Comparison of ENCODE assay signal across 21 mouse cellular contexts in genomic region chr12:29243087-29243486, GRCm38 (mm10).
DNase-seq lines count a peak whose midpoint lies in the region; ATAC-seq lines count a peak whose summit lies in the region.
"Had no signal": no experiment of that assay in that cellular context is flagged by ENCODE, and none has a peak within 500 bp of the region (broad histone marks: within the 10 kb centered on the region; RNA-seq: fewer than 3 reads in every experiment).

No protein-coding gene starts in this region.

- DNase-seq in embryonic facial prominence, embryonic 14.5 days (ENCODE audit: low spot score): peak; percentile 56
- DNase-seq in embryonic facial prominence, embryonic 10.5 days (ENCODE audit: low spot score): no peak
- peak; percentile 42 for DNase-seq in neural tube, embryonic 11.5 days (ENCODE audit: low spot score)
- DNase-seq in neural tube, embryonic 10.5 days (ENCODE audit: extremely low spot score, low spot score): no peak
- DNase-seq in kidney, postnatal 4 days: no peak
- DNase-seq in urinary bladder, postnatal 36 days (ENCODE audit: low spot score in 2 of 2): no peak
- DNase-seq: adrenal gland, adult 8-10 months; adrenal gland, postnatal 25 days; cerebellum, adult 18-20 months; cerebellum, adult 9-10 months; cerebellum, postnatal 14 days; forebrain, postnatal 0 days; gastrocnemius, adult 2 months; gastrocnemius, postnatal 14 days; heart, adult 11 months had no signal

- ATAC-seq in embryonic facial prominence, embryonic 14.5 days (ENCODE audit: low read depth): peak; percentile 73
- ATAC-seq in neural tube, embryonic 11.5 days (ENCODE audit: insufficient read depth, low FRiP score, low TSS enrichment): no peak
- ATAC-seq in neural tube, embryonic 14.5 days (ENCODE audit: low read depth): no peak
- ATAC-seq: activated CD4-positive, CD25-positive, alpha-beta regulatory T cell, adult 4 months; forebrain, embryonic 14.5 days; forebrain, postnatal 0 days had no signal

- H3K4me2 ChIP-seq in embryonic facial prominence, embryonic 14.5 days (ENCODE audit: low read depth, low read length): no peak overlapping the region
- H3K4me2 ChIP-seq in neural tube, embryonic 11.5 days (ENCODE audit: low read depth): no peak overlapping the region
- no peak overlapping the region for H3K4me2 ChIP-seq in neural tube, embryonic 14.5 days (ENCODE audit: low read depth, low read length)
- H3K4me2 ChIP-seq: embryonic facial prominence, embryonic 13.5 days; heart, embryonic 11.5 days; hindbrain, embryonic 14.5 days had no signal

- no peaks in the 10 kb centered on the region for H3K36me3 ChIP-seq in embryonic facial prominence, embryonic 14.5 days (ENCODE audit: control insufficient read depth, insufficient read depth, low read length)
- no peaks in the 10 kb centered on the region for H3K36me3 ChIP-seq in embryonic facial prominence, embryonic 10.5 days (replicated peaks)
- H3K36me3 ChIP-seq in neural tube, embryonic 11.5 days (ENCODE audit: control insufficient read depth, insufficient read depth, low read length): no peaks in the 10 kb centered on the region
- no peaks in the 10 kb centered on the region for H3K36me3 ChIP-seq in neural tube, embryonic 14.5 days (ENCODE audit: control insufficient read depth, insufficient read depth, low read length)
- H3K36me3 ChIP-seq: embryonic facial prominence, embryonic 13.5 days had no signal

- H3K27ac ChIP-seq in embryonic facial prominence, embryonic 14.5 days (replicated peaks; ENCODE audit: low read depth, low read length): no peak overlapping the region
- no peak overlapping the region for H3K27ac ChIP-seq in embryonic facial prominence, embryonic 10.5 days (replicated peaks)
- H3K27ac ChIP-seq in neural tube, embryonic 11.5 days (ENCODE audit: low read depth, low read length): no peak overlapping the region
- H3K27ac ChIP-seq in neural tube, embryonic 14.5 days (ENCODE audit: low read depth, low read length): peak overlapping the region; percentile 48; the same call in 1 of the 2 replicates
- H3K27ac ChIP-seq: embryonic facial prominence, embryonic 13.5 days; gastrocnemius, adult 2 months; hindbrain, embryonic 14.5 days had no signal

- no peaks in the 10 kb centered on the region for H3K27me3 ChIP-seq in embryonic facial prominence, embryonic 14.5 days (replicated peaks; ENCODE audit: control insufficient read depth, insufficient read depth, low read length)
- no peaks in the 10 kb centered on the region for H3K27me3 ChIP-seq in embryonic facial prominence, embryonic 10.5 days (replicated peaks; ENCODE audit: low read depth, poor library complexity, severe bottlenecking)
- H3K27me3 ChIP-seq in neural tube, embryonic 11.5 days (ENCODE audit: control insufficient read depth, insufficient read depth, low read length): no peaks in the 10 kb centered on the region
- no peaks in the 10 kb centered on the region for H3K27me3 ChIP-seq in neural tube, embryonic 14.5 days (ENCODE audit: control insufficient read depth, insufficient read depth, low read length)
- H3K27me3 ChIP-seq: embryonic facial prominence, embryonic 13.5 days had no signal

- H3K4me1 ChIP-seq in embryonic facial prominence, embryonic 14.5 days (ENCODE audit: control insufficient read depth, insufficient read depth, low read length): no peaks in the 10 kb centered on the region
- peaks cover 16% of the 10 kb centered on the region for H3K4me1 ChIP-seq in embryonic facial prominence, embryonic 10.5 days
- peaks cover 8% of the 10 kb centered on the region for H3K4me1 ChIP-seq in neural tube, embryonic 11.5 days (ENCODE audit: control insufficient read depth, insufficient read depth, low read length)
- H3K4me1 ChIP-seq in neural tube, embryonic 14.5 days (ENCODE audit: control insufficient read depth, insufficient read depth, low read length): peaks cover 37% of the 10 kb centered on the region

- H3K9ac ChIP-seq in embryonic facial prominence, embryonic 14.5 days (ENCODE audit: low read depth, low read length): no peak overlapping the region
- H3K9ac ChIP-seq in neural tube, embryonic 11.5 days (ENCODE audit: low read length): no peak overlapping the region
- H3K9ac ChIP-seq in neural tube, embryonic 14.5 days (replicated peaks; ENCODE audit: low read depth, low read length): no peak overlapping the region
- H3K9ac ChIP-seq: embryonic facial prominence, embryonic 13.5 days; forebrain, postnatal 0 days; hindbrain, embryonic 14.5 days had no signal

- no peak overlapping the region for H3K4me3 ChIP-seq in embryonic facial prominence, embryonic 14.5 days (ENCODE audit: low read depth, low read length)
- H3K4me3 ChIP-seq in embryonic facial prominence, embryonic 10.5 days: no peak overlapping the region
- H3K4me3 ChIP-seq in neural tube, embryonic 11.5 days (ENCODE audit: low read depth, low read length): no peak overlapping the region
- no peak overlapping the region for H3K4me3 ChIP-seq in neural tube, embryonic 14.5 days (ENCODE audit: low read depth, low read length)
- H3K4me3 ChIP-seq: embryonic facial prominence, embryonic 13.5 days; gastrocnemius, adult 2 months had no signal

- 80% methylated on average over 4 of the region's 5 CpGs for WGBS in embryonic facial prominence, embryonic 14.5 days
- 83% methylated on average over 5 of the region's 5 CpGs for WGBS in embryonic facial prominence, embryonic 10.5 days
- 58% methylated on average over 5 of the region's 5 CpGs for WGBS in neural tube, embryonic 11.5 days
- WGBS in neural tube, embryonic 14.5 days: 31% methylated on average over 5 of the region's 5 CpGs

- H3K9me3 ChIP-seq in embryonic facial prominence, embryonic 14.5 days (ENCODE audit: control insufficient read depth, low read length): no peaks in the 10 kb centered on the region
- no peaks in the 10 kb centered on the region for H3K9me3 ChIP-seq in embryonic facial prominence, embryonic 10.5 days
- H3K9me3 ChIP-seq in neural tube, embryonic 11.5 days (ENCODE audit: control insufficient read depth, low read length): no peaks in the 10 kb centered on the region
- H3K9me3 ChIP-seq in neural tube, embryonic 14.5 days (ENCODE audit: control insufficient read depth, low read length): no peaks in the 10 kb centered on the region
- H3K9me3 ChIP-seq: embryonic facial prominence, embryonic 13.5 days had no signal

Comparison
In these comparisons a context has a peak if more than half of its experiments do, and no peak if none do; other contexts are left out.
1. DNase-seq: peak in embryonic facial prominence, embryonic 14.5 days (single experiment) and neural tube, embryonic 11.5 days (single experiment); none in embryonic facial prominence, embryonic 10.5 days (single experiment), neural tube, embryonic 10.5 days (single experiment), kidney, postnatal 4 days (0 of 2) and urinary bladder, postnatal 36 days (0 of 2).